Comparison of ENCODE assay signal across 16 mouse cellular contexts in the genomic region with DNA sequence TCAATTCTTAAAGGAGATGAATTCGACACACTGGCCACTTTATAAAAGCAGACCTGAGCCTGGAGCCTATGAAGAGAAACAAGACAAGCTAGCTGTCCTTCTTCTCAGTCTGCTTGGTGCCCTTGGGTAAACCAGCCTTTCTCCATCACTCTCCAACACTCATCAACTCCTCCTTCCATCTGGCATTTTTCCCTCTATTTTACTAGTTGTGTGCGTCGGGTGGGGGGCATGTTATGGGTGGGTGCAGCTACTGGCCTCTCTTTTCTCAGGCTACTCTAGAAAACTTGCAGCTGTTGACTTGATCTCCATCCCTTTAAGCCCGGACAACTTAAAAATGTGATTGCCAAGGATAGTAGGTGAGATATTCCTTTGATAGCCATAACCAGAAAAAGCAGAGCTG.
"Had no signal": no experiment of that assay in that cellular context is flagged by ENCODE, and none has a peak within 500 bp of the region (broad histone marks: within the 10 kb centered on the region; RNA-seq: fewer than 3 reads in every experiment).

No protein-coding gene starts in this region.

- H3K4me3 ChIP-seq: neural tube, embryonic 13.5 days; neural tube, embryonic 15.5 days; stomach, embryonic 15.5 days had no signal

- H3K4me1 ChIP-seq: neural tube, embryonic 13.5 days; neural tube, embryonic 15.5 days; stomach, embryonic 15.5 days had no signal

- H3K4me2 ChIP-seq: neural tube, embryonic 13.5 days; neural tube, embryonic 15.5 days; stomach, embryonic 15.5 days had no signal

- H3K27ac ChIP-seq: neural tube, embryonic 13.5 days; neural tube, embryonic 15.5 days; stomach, embryonic 15.5 days; stomach, postnatal 0 days had no signal

- H3K9me3 ChIP-seq: neural tube, embryonic 13.5 days; neural tube, embryonic 15.5 days; stomach, embryonic 15.5 days had no signal

- H3K27me3 ChIP-seq: neural tube, embryonic 13.5 days; neural tube, embryonic 15.5 days; stomach, embryonic 15.5 days had no signal

- H3K36me3 ChIP-seq: neural tube, embryonic 13.5 days; neural tube, embryonic 15.5 days; stomach, embryonic 15.5 days had no signal

- H3K9ac ChIP-seq: neural tube, embryonic 13.5 days; neural tube, embryonic 15.5 days; stomach, embryonic 15.5 days had no signal

- DNase-seq: retina, postnatal 1 day; right cerebral cortex, adult 18-20 months; right cerebral cortex, postnatal 14 days; right cerebral cortex, postnatal 25 days; right cerebral cortex, postnatal 4 days; spleen, adult 18-20 months; thymus, adult 18-20 months; thymus, adult 2 months; thymus, postnatal 14 days; thymus, postnatal 25 days; thymus, postnatal 36 days; thymus, postnatal 4 days had no signal
